Mouse (Mus musculus): ENCODE measurements around the gene Mfsd12. TPM values are rescaled to one million over a fixed set of nuclear protein-coding genes. Genes with fewer than 3 reads are reported as not detected.

Gene Mfsd12
- total and polyA plus RNA-seq, 3 experiments = 5.2 to 9.5 (median 7.4) TPM

- no peak overlapping the region for H3K4me2 ChIP-seq (ENCODE audit: insufficient read depth, low read depth, poor library complexity, severe bottlenecking)
- H3K4me3 ChIP-seq (replicated peaks in 1 of 3; ENCODE audit: low read depth in 2 of 3, low read length in 2 of 3, poor library complexity in 1 of 3) = no peak overlapping the region
- dilution Hi-C loops (cut with MboI; ENCODE audit: extremely low pct_ligation_motif_present, extremely low pct_unique_long_range_greater_than_20kb, low sequenced_read_pairs) = no loop called here
- H3K9ac ChIP-seq (ENCODE audit: insufficient read depth, low read depth) = no peak overlapping the region
- H3K79me2 ChIP-seq (replicated peaks; ENCODE audit: control insufficient read depth, extremely low read depth, insufficient read depth, poor library complexity, severe bottlenecking) = no peaks in the 10 kb centered on the region
- no peaks in the 10 kb centered on the region for H3K27me3 ChIP-seq (replicated peaks)
- in situ Hi-C loops (cut with MboI; ENCODE audit: low pct_ligation_motif_present, low pct_unique_long_range_greater_than_20kb, low sequenced_read_pairs) = no loop called here
- H3K36me3 ChIP-seq (replicated peaks in 1 of 2; ENCODE audit: control insufficient read depth in 1 of 2, insufficient read depth in 1 of 2, low read length in 1 of 2) = peaks cover 44 to 75% of the 10 kb centered on the region in 2 experiments
- no peak for DNase-seq (ENCODE audit: extremely low read depth)
- no peak overlapping the region for H3K27ac ChIP-seq (ENCODE audit: insufficient read depth, low read depth)
- TF ChIP-seq ZC3H11A (IDR thresholded peaks at IDR 0.05; ENCODE audit: low read depth, low read length) (no peak), ETS1 (conservative IDR thresholded peaks at IDR 0.05; ENCODE audit: low read depth, low read length) (no peak), JUND (conservative IDR thresholded peaks at IDR 0.05; ENCODE audit: low read depth, low read length) (no peak), CHD2 (IDR thresholded peaks at IDR 0.05; ENCODE audit: low read length) (no peak), PAX5 (IDR thresholded peaks at IDR 0.05; ENCODE audit: low read length) (no peak), SIN3A (IDR thresholded peaks at IDR 0.05; ENCODE audit: low read length) (no peak), MEF2A (IDR thresholded peaks at IDR 0.05; ENCODE audit: borderline replicate concordance, low read depth, low read length) (no peak), IRF4 (IDR thresholded peaks at IDR 0.05; ENCODE audit: low read depth, low read length) (no peak), E2F4 (IDR thresholded peaks at IDR 0.05; ENCODE audit: insufficient replicate concordance, low read depth, low read length) (no peak), RCOR1 (conservative IDR thresholded peaks at IDR 0.05; ENCODE audit: low read depth, low read length) (no peak), CHD1 (IDR thresholded peaks at IDR 0.05; ENCODE audit: low read depth, low read length) (no peak)
- peaks cover 5 to 25% of the 10 kb centered on the region in 2 experiments for H3K4me1 ChIP-seq (ENCODE audit: control insufficient read depth in 1 of 2, insufficient read depth in 2 of 2)
- no peaks in the 10 kb centered on the region for H3K9me3 ChIP-seq (replicated peaks; ENCODE audit: low read length)
Measured at GRCm38 (mm10) chr10:81327959-81328358, 29.3 kb upstream of the Mfsd12 start.

GRCm38 (mm10) chr10:81328386-81328785 lies 28.9 kb upstream of the Mfsd12 start, which contains the start of gene Tbxa2r:
Gene Tbxa2r, plus strand, starts transcription at chr10:81328731.
- Histone ChIP-seq H3K79me2 (replicated peaks; ENCODE audit: control insufficient read depth, extremely low read depth, insufficient read depth, poor library complexity, severe bottlenecking) (no peaks in the 10 kb centered on the region), H3K4me3 (replicated peaks in 1 of 3; ENCODE audit: low read depth in 2 of 3, low read length in 2 of 3, poor library complexity in 1 of 3) (no peak within 1 kb of the TSS), H3K27ac (ENCODE audit: insufficient read depth, low read depth) (no peak within 1 kb of the TSS), H3K27me3 (replicated peaks) (no peaks in the 10 kb centered on the region), H3K36me3 (replicated peaks in 1 of 2; ENCODE audit: control insufficient read depth in 1 of 2, insufficient read depth in 1 of 2, low read length in 1 of 2) (peaks cover 39 to 71% of the 10 kb centered on the region in 2 experiments), H3K9ac (ENCODE audit: insufficient read depth, low read depth) (no peak within 1 kb of the TSS), H3K4me1 (ENCODE audit: control insufficient read depth in 1 of 2, insufficient read depth in 2 of 2) (peaks cover 6 to 24% of the 10 kb centered on the region in 2 experiments), H3K9me3 (replicated peaks; ENCODE audit: low read length) (no peaks in the 10 kb centered on the region), H3K4me2 (ENCODE audit: insufficient read depth, low read depth, poor library complexity, severe bottlenecking) (no peak within 1 kb of the TSS)
- TF ChIP-seq TCF12 (IDR thresholded peaks at IDR 0.05; ENCODE audit: low read depth, low read length) (no peak), EP300 (IDR thresholded peaks at IDR 0.05; ENCODE audit: low read length) (no peak), MYC (IDR thresholded peaks at IDR 0.05; ENCODE audit: low read depth, low read length) (no peak), SMC3 (IDR thresholded peaks at IDR 0.05; ENCODE audit: low read depth, low read length) (no peak), TBP (conservative IDR thresholded peaks at IDR 0.05; ENCODE audit: low read depth, low read length) (no peak), GABPA (IDR thresholded peaks at IDR 0.05; ENCODE audit: insufficient replicate concordance, low read depth, low read length) (no peak)
- in situ Hi-C loops (cut with MboI; ENCODE audit: low pct_ligation_motif_present, low pct_unique_long_range_greater_than_20kb, low sequenced_read_pairs) (no loop called here), dilution Hi-C loops (cut with MboI; ENCODE audit: extremely low pct_ligation_motif_present, extremely low pct_unique_long_range_greater_than_20kb, low sequenced_read_pairs) (no loop called here)
- DNase-seq (ENCODE audit: extremely low read depth) = no peak
